Mouse (Mus musculus) ES-Bruce4 (cell line): Measurements from ENCODE around the gene Trp53rka. TPM values are rescaled to one million over a fixed set of nuclear protein-coding genes. Genes with fewer than 3 reads are reported as not detected.

Source experiments
- H3K27ac ChIP-seq: 2 replicates; pipeline ENCODE4 v1.5.1; 2012; ENCODE audit warnings: low read length, inconsistent platforms; ENCODE audit not compliant: insufficient read depth
- H3K27me3 ChIP-seq: 2 replicates; pipeline ENCODE4 v1.6.1; 2012; ENCODE audit warnings: mild to moderate bottlenecking, low read length, inconsistent platforms; ENCODE audit not compliant: control insufficient read depth, poor library complexity, insufficient read depth, severe bottlenecking
- H3K36me3 ChIP-seq: 2 replicates; pipeline ENCODE4 v1.6.1; 2012; ENCODE audit warnings: inconsistent platforms, mild to moderate bottlenecking, low read length, moderate library complexity; ENCODE audit not compliant: control insufficient read depth, poor library complexity, insufficient read depth, severe bottlenecking
- H3K4me1 ChIP-seq: one replicate; pipeline ENCODE4 v1.8.1; 2011; ENCODE audit warnings: low read length; ENCODE audit not compliant: control insufficient read depth, insufficient read depth
- H3K4me3 ChIP-seq: 2 replicates; pipeline ENCODE4 v1.5.1; 2011; ENCODE audit warnings: low read depth, mild to moderate bottlenecking, low read length
- H3K9ac ChIP-seq: 2 replicates; pipeline ENCODE4 v1.6.1; 2012; ENCODE audit warnings: low read depth, mild to moderate bottlenecking, inconsistent platforms; ENCODE audit not compliant: poor library complexity, severe bottlenecking
- H3K9me3 ChIP-seq: replicated peaks from 2 replicates; pipeline ENCODE4 v1.6.1; 2012; ENCODE audit warnings: mild to moderate bottlenecking, low read length, inconsistent platforms; ENCODE audit not compliant: control insufficient read depth, poor library complexity, insufficient read depth, severe bottlenecking
- CTCF ChIP-seq: IDR thresholded peaks from one replicate; pipeline ENCODE4 v1.8.1; 2011; ENCODE audit warnings: low read depth, low read length
- EP300 ChIP-seq: IDR thresholded peaks from 2 replicates; pipeline ENCODE4 v1.6.1; 2011; ENCODE audit warnings: low read depth, low read length; ENCODE audit not compliant: insufficient read depth
- POLR2A ChIP-seq: IDR thresholded peaks from one replicate; pipeline ENCODE4 v1.8.1; 2011; ENCODE audit warnings: low read length; ENCODE audit not compliant: insufficient read depth
- polyA plus RNA-seq: library from polyadenylated mRNA; stranded (reverse); fragments of >200 nt; gene quantifications from 2 replicates; pipeline ENCODE4 v1.2.4, GENCODE M21; 2011; ENCODE audit warnings: low read depth; ENCODE audit not compliant: missing spikeins, insufficient read depth, insufficient read length

Gene Trp53rka
- polyA plus RNA-seq, 1 experiment = 10.7 TPM

- TF ChIP-seq CTCF (no peak), POLR2A (no peak), EP300 (no peak)
- H3K27me3 ChIP-seq = no peaks in the 10 kb centered on the region
- H3K9ac ChIP-seq = no peak overlapping the region
- H3K9me3 ChIP-seq = no peaks in the 10 kb centered on the region
- no peaks in the 10 kb centered on the region for H3K36me3 ChIP-seq
- no peak overlapping the region for H3K4me3 ChIP-seq
- H3K27ac ChIP-seq = no peak overlapping the region
- H3K4me1 ChIP-seq = no peaks in the 10 kb centered on the region
Measured at GRCm38 (mm10) chr2:165458189-165458588, 34.9 kb downstream of the Trp53rka start.

GRCm38 (mm10) chr2:165456710-165457109 is 36.4 kb downstream of the Trp53rka start:
- Histone ChIP-seq H3K4me3 (no peak overlapping the region), H3K27ac (no peak overlapping the region), H3K36me3 (no peaks in the 10 kb centered on the region), H3K9ac (no peak overlapping the region), H3K4me1 (no peaks in the 10 kb centered on the region), H3K9me3 (no peaks in the 10 kb centered on the region), H3K27me3 (no peaks in the 10 kb centered on the region)
- TF ChIP-seq POLR2A = no peak
- no peak for TF ChIP-seq EP300
- no peak for TF ChIP-seq CTCF

- no peak for TF ChIP-seq CTCF
- TF ChIP-seq EP300 = no peak
- TF ChIP-seq POLR2A = no peak
- Histone ChIP-seq H3K9me3 (no peaks in the 10 kb centered on the region), H3K27ac (no peak overlapping the region), H3K9ac (no peak overlapping the region), H3K36me3 (no peaks in the 10 kb centered on the region), H3K27me3 (no peaks in the 10 kb centered on the region), H3K4me3 (no peak overlapping the region), H3K4me1 (no peaks in the 10 kb centered on the region)
Measured at GRCm38 (mm10) chr2:165452730-165453693, 40.1 kb downstream of the Trp53rka start.

GRCm38 (mm10) chr2:165448475-165448874 is 44.6 kb downstream of the Trp53rka start:
- no peak overlapping the region for H3K27ac ChIP-seq
- TF ChIP-seq CTCF (no peak), EP300 (no peak), POLR2A (no peak)
- H3K9me3 ChIP-seq = no peaks in the 10 kb centered on the region
- no peaks in the 10 kb centered on the region for H3K4me1 ChIP-seq
- H3K36me3 ChIP-seq = no peaks in the 10 kb centered on the region
- H3K9ac ChIP-seq = no peak overlapping the region
- H3K27me3 ChIP-seq = no peaks in the 10 kb centered on the region; the same call in 1 of the 2 replicates
- H3K4me3 ChIP-seq = no peak overlapping the region

- Histone ChIP-seq H3K4me3 (no peak overlapping the region), H3K9me3 (no peaks in the 10 kb centered on the region), H3K27ac (no peak overlapping the region), H3K36me3 (no peaks in the 10 kb centered on the region), H3K4me1 (no peaks in the 10 kb centered on the region), H3K9ac (no peak overlapping the region), H3K27me3 (no peaks in the 10 kb centered on the region; the same call in 1 of the 2 replicates)
- TF ChIP-seq EP300 (no peak), POLR2A (no peak), CTCF (no peak)
Measured at GRCm38 (mm10) chr2:165444861-165445260, 48.3 kb downstream of the Trp53rka start.

GRCm38 (mm10) chr2:165442981-165443380 is 50.1 kb downstream of the Trp53rka start:
- no peak overlapping the region for H3K4me3 ChIP-seq
- no peaks in the 10 kb centered on the region for H3K4me1 ChIP-seq
- no peak overlapping the region for H3K9ac ChIP-seq
- no peak overlapping the region for H3K27ac ChIP-seq
- no peaks in the 10 kb centered on the region; the same call in 1 of the 2 replicates for H3K27me3 ChIP-seq
- no peaks in the 10 kb centered on the region for H3K9me3 ChIP-seq
- no peaks in the 10 kb centered on the region for H3K36me3 ChIP-seq
- TF ChIP-seq CTCF = no peak
- TF ChIP-seq POLR2A = no peak
- TF ChIP-seq EP300 = no peak
